In genomic region chr5:128075456-128075855, GRCm38 (mm10) we compare ENCODE assay signal across 21 mouse cellular contexts.
"Had no signal": no experiment of that assay in that cellular context is flagged by ENCODE, and none has a peak within 500 bp of the region (broad histone marks: within the 10 kb centered on the region; RNA-seq: fewer than 3 reads in every experiment).

No protein-coding gene starts in this region.

- H3K9ac ChIP-seq: intestine, embryonic 15.5 days; limb, embryonic 12.5 days; limb, embryonic 15.5 days; liver, embryonic 14.5 days; liver, postnatal 0 days; lung, embryonic 14.5 days; midbrain, embryonic 12.5 days; midbrain, embryonic 15.5 days; neural tube, embryonic 12.5 days; neural tube, embryonic 15.5 days had no signal

- H3K9me3 ChIP-seq: intestine, embryonic 15.5 days; limb, embryonic 12.5 days; limb, embryonic 15.5 days; midbrain, embryonic 12.5 days; midbrain, embryonic 15.5 days; neural tube, embryonic 12.5 days; neural tube, embryonic 15.5 days had no signal

- DNase-seq: kidney, adult 11 months; kidney, adult 9 months; layer of hippocampus, adult 9-11 months; liver, postnatal 0 days; lung, embryonic 14.5 days; thymus, adult 2 months; thymus, postnatal 14 days; thymus, postnatal 4 days had no signal

- ATAC-seq: intestine, embryonic 15.5 days; liver, postnatal 0 days; lung, postnatal 0 days; midbrain, embryonic 15.5 days had no signal

- H3K4me3 ChIP-seq: intestine, embryonic 15.5 days; layer of hippocampus, adult 2 months; limb, embryonic 12.5 days; limb, embryonic 15.5 days; midbrain, embryonic 12.5 days; midbrain, embryonic 15.5 days; neural tube, embryonic 12.5 days; neural tube, embryonic 15.5 days had no signal

- H3K36me3 ChIP-seq: intestine, embryonic 15.5 days; limb, embryonic 12.5 days; limb, embryonic 15.5 days; midbrain, embryonic 12.5 days; midbrain, embryonic 15.5 days; neural tube, embryonic 12.5 days; neural tube, embryonic 15.5 days had no signal

- H3K27me3 ChIP-seq: intestine, embryonic 15.5 days; limb, embryonic 12.5 days; limb, embryonic 15.5 days; midbrain, embryonic 12.5 days; midbrain, embryonic 15.5 days; neural tube, embryonic 12.5 days; neural tube, embryonic 15.5 days had no signal

- H3K4me2 ChIP-seq: intestine, embryonic 15.5 days; limb, embryonic 12.5 days; limb, embryonic 15.5 days; liver, embryonic 11.5 days; lung, embryonic 14.5 days; midbrain, embryonic 12.5 days; midbrain, embryonic 15.5 days; neural tube, embryonic 12.5 days; neural tube, embryonic 15.5 days had no signal

- H3K27ac ChIP-seq: intestine, embryonic 15.5 days; layer of hippocampus, adult 2 months; limb, embryonic 12.5 days; limb, embryonic 15.5 days; liver, embryonic 14.5 days; macrophage; midbrain, embryonic 12.5 days; midbrain, embryonic 15.5 days; neural tube, embryonic 12.5 days; neural tube, embryonic 15.5 days; stomach, postnatal 0 days had no signal

- H3K4me1 ChIP-seq: intestine, embryonic 15.5 days; limb, embryonic 15.5 days; midbrain, embryonic 12.5 days; midbrain, embryonic 15.5 days; neural tube, embryonic 12.5 days had no signal
